Mouse (Mus musculus) neural tube, embryonic 14.5 days (tissue): ENCODE results near the gene Marveld2. TPM values are rescaled to one million over a fixed set of nuclear protein-coding genes. Genes with fewer than 3 reads are reported as not detected.

Experiments
- ATAC-seq: fragments of 200-750 bp; cut with Nextera tagmentation; 2 replicates; pipeline ENCODE4 v1.8.0; 2017; ENCODE audit warnings: low read depth, mild to moderate bottlenecking, moderate TSS enrichment, moderate library complexity
- H3K27ac ChIP-seq: fragments of 300-500 bp; sonication (generic); 2 replicates; pipeline ENCODE4 v1.5.1; 2014; ENCODE audit warnings: low read depth, mild to moderate bottlenecking, control low read depth, low read length, moderate library complexity, mixed read lengths
- H3K27me3 ChIP-seq: fragments of 300-500 bp; sonication (generic); 2 replicates; pipeline ENCODE4 v1.6.1; 2014; ENCODE audit warnings: low read length; ENCODE audit not compliant: control insufficient read depth, insufficient read depth
- H3K36me3 ChIP-seq: fragments of 300-500 bp; sonication (generic); 2 replicates; pipeline ENCODE4 v1.6.1; 2014; ENCODE audit warnings: low read length, mixed read lengths; ENCODE audit not compliant: control insufficient read depth, insufficient read depth
- H3K4me1 ChIP-seq: fragments of 300-500 bp; sonication (generic); 2 replicates; pipeline ENCODE4 v1.6.1; 2014; ENCODE audit warnings: low read length; ENCODE audit not compliant: control insufficient read depth, insufficient read depth
- H3K4me2 ChIP-seq: fragments of 300-500 bp; sonication (generic); 2 replicates; pipeline ENCODE4 v1.6.1; 2014; ENCODE audit warnings: mild to moderate bottlenecking, low read depth, low read length, control low read depth
- H3K4me3 ChIP-seq: fragments of 300-500 bp; sonication (generic); 2 replicates; pipeline ENCODE4 v1.5.1; 2014; ENCODE audit warnings: low read depth, low read length, control low read depth, mixed read lengths
- H3K9ac ChIP-seq: fragments of 300-500 bp; sonication (generic); replicated peaks from 2 replicates; pipeline ENCODE4 v1.6.1; 2014; ENCODE audit warnings: low read depth, mild to moderate bottlenecking, control low read depth, low read length, mixed read lengths
- H3K9me3 ChIP-seq: fragments of 300-500 bp; sonication (generic); 2 replicates; pipeline ENCODE4 v1.6.1; 2016; ENCODE audit warnings: low read length; ENCODE audit not compliant: control insufficient read depth
- WGBS: fragments of 180-500 bp; shearing (Covaris S2); extraction: QIAGEN DNeasy Blood & Tissue Kit; methylation state at CpG from one replicate; pipeline ENCODE4 v1.1.7; 2014; 5-methylcytosine and 5-hydroxymethylcytosine counted together
- polyA plus RNA-seq: library from polyadenylated mRNA; unstranded; fragments of >200 nt; fragmentation: Nextera tagmentation; extraction: Ambion mirVana; gene quantifications from 2 replicates; pipeline ENCODE4 v1.2.1, GENCODE M21; 2014

Marveld2 gene
- polyA plus RNA-seq, 1 experiment from 2014 or later: 1.6 TPM

DNA sequence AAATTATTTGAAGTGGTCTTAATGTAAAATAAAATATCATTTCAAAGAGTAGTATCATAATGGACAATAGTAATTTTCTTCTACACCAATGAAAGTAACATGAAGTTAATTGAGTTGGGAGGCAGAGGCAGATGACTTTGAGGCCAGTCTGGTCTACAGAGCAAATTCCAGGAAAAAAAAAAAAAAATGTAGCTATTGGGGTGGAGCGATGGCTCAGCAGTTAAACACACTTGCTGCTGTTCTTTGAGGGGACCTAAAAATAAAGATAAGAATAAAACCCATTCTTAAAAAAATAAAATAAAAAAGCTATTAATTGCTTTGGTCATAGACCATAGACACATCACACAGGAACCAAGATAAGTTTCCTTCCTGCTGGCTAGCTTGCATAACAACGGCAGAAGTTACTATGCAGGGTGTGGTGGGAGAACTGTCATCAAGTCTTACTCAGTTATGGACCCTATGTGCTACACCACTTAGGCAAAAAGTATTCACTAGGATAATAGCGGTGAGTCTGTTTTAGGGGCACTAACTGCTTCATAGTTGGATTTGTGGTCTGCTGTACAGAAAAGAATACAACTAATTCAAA is 17.4 kb upstream of the Marveld2 start:
- Histone ChIP-seq H3K4me1 (no peaks in the 10 kb centered on the region), H3K27me3 (no peaks in the 10 kb centered on the region), H3K27ac (no peak overlapping the region), H3K4me2 (no peak overlapping the region), H3K4me3 (no peak overlapping the region), H3K9ac (no peak overlapping the region), H3K36me3 (peaks cover 45% of the 10 kb centered on the region), H3K9me3 (no peaks in the 10 kb centered on the region)
- no peak for ATAC-seq
- WGBS: 95% methylated on average over 3 of the region's 3 CpGs

DNA sequence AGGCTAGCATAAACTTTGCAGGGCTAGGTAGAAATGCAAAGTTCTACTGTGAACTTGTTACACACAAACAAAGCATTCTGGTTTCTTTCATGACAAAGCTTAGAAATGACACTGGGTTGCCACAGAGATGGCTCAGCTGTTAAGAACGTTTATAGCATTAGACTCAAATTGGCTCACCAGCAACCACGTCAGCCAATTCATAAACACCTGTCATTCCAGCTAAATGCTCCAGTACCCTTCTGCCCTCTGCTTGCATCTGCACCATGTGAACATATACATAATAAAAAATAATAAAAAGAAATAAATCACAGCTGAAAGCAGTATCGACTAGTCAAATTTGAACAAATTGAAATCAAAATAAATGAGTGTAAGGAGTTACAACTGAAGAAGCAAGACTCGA is 5.5 kb upstream of the Marveld2 start:
- H3K36me3 ChIP-seq: peaks cover 51% of the 10 kb centered on the region
- WGBS: 87% methylated on average over 4 of the region's 4 CpGs

DNA sequence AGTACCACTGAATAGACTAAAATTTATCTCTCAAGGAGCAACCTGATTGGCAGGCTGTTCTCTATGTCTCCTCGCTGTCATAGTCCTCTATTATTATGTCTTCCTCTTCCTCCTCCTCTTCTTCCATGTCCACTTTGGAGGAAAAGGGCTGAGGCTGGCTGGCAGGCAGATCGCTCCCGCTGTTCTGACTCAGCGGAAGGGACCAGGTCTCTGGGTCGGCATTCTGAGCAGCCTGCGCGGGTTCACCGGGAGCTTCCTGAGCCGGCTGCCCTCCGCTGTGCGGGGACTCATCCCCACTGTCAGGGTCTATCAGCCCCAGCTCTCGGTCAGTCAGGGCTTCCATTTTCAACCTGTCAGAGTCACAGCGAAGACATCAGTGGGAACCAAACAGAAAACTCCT is 812 bp upstream of the Marveld2 start:
- Histone ChIP-seq H3K4me3 (no peak overlapping the region), H3K9me3 (no peaks in the 10 kb centered on the region), H3K4me1 (no peaks in the 10 kb centered on the region; the same call in 1 of the 2 replicates), H3K4me2 (no peak overlapping the region), H3K27me3 (peaks cover 13% of the 10 kb centered on the region), H3K9ac (no peak overlapping the region), H3K27ac (no peak overlapping the region), H3K36me3 (peaks cover 28% of the 10 kb centered on the region)
- 83% methylated on average over 13 of the region's 13 CpGs for WGBS
- ATAC-seq: no peak

More for the DNA sequence above, 5.5 kb upstream of the Marveld2 start:
- Histone ChIP-seq H3K27me3 (peaks cover 7% of the 10 kb centered on the region; the same call in 1 of the 2 replicates), H3K4me2 (no peak overlapping the region), H3K4me1 (no peaks in the 10 kb centered on the region), H3K4me3 (no peak overlapping the region), H3K9me3 (no peaks in the 10 kb centered on the region), H3K27ac (no peak overlapping the region), H3K9ac (no peak overlapping the region)
- ATAC-seq: no peak

DNA sequence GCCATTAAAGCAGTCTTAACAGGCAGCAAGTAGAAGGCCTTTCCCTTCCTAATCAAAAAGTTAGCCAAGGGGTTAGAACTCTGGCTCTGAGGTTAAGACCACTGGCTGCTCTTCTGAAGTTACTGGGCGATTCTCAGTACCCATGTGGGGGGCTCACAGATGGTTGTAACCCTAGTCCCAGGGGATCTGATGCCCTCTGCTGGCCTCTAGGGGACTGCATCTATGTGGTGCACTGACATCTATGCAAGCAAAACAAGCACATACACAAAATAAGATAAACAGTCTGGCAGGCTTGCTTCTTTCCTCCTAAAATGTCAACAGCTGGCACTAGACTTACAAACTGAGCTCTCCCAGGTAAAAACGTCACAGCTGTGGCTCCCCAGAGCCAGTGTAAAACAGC is 3.9 kb downstream of the Marveld2 start:
- 56% methylated on average over 2 of the region's 2 CpGs for WGBS
- no peak for ATAC-seq

DNA sequence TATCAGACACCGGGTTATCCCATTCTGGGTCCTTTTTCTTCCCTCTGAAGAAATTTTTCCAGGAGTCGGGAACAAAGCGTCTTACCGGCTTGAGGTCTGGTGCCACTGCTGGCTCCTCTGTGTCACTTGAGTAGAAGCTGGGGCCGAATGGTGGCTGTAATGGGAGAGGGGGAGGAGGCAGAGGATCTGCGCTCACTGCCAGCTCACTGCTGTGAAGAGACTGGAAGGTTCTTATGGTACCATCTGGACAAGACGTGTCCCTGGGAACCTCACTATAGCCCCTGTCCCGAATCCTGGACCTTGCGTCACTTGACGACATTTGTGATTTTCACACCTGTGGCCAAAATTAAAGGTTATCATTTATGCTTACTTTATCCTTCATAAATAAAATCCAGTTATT is 4.5 kb downstream of the Marveld2 start:
- H3K27me3 ChIP-seq: peaks cover 6% of the 10 kb centered on the region
- H3K4me3 ChIP-seq: no peak overlapping the region
- 96% methylated on average over 10 of the region's 10 CpGs for WGBS
- no peak overlapping the region for H3K27ac ChIP-seq
- peaks cover under 1% of the 10 kb centered on the region; the same call in 1 of the 2 replicates for H3K36me3 ChIP-seq
- no peaks in the 10 kb centered on the region; the same call in 1 of the 2 replicates for H3K4me1 ChIP-seq
- H3K4me2 ChIP-seq: no peak overlapping the region
- H3K9me3 ChIP-seq: no peaks in the 10 kb centered on the region
- no peak for ATAC-seq
- H3K9ac ChIP-seq: no peak overlapping the region

More for the DNA sequence above, 3.9 kb downstream of the Marveld2 start:
- no peak overlapping the region for H3K4me3 ChIP-seq
- H3K27ac ChIP-seq: no peak overlapping the region
- H3K4me2 ChIP-seq: no peak overlapping the region
- H3K36me3 ChIP-seq: peaks cover 7% of the 10 kb centered on the region; the same call in 1 of the 2 replicates
- no peaks in the 10 kb centered on the region for H3K9me3 ChIP-seq
- no peak overlapping the region for H3K9ac ChIP-seq
- peaks cover 12% of the 10 kb centered on the region for H3K27me3 ChIP-seq
- H3K4me1 ChIP-seq: no peaks in the 10 kb centered on the region; the same call in 1 of the 2 replicates

DNA sequence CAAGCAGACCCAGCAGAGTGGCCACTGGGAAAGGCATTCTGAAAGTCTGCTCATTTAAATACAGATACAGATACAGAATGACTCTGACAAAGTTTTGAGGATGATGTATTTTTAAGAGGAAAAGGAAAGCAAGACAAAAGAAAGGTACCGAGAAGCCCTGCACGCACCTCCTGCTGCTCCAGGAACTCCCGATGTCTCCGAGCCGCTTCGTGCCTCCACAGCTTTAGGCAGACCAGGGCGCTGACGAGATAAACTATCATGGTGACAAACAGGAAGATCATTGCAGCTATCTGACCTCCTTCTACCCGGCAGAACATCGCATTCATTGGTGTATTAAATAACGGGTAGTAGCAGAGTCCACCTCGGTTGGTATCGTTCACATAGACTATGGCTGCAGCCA is 5.5 kb downstream of the Marveld2 start:
- Histone ChIP-seq H3K4me1 (no peaks in the 10 kb centered on the region), H3K9ac (no peak overlapping the region), H3K27ac (no peak overlapping the region), H3K4me2 (no peak overlapping the region), H3K27me3 (no peaks in the 10 kb centered on the region), H3K36me3 (no peaks in the 10 kb centered on the region), H3K4me3 (no peak overlapping the region), H3K9me3 (no peaks in the 10 kb centered on the region)
- WGBS: 95% methylated on average over 13 of the region's 13 CpGs
- ATAC-seq: no peak

DNA sequence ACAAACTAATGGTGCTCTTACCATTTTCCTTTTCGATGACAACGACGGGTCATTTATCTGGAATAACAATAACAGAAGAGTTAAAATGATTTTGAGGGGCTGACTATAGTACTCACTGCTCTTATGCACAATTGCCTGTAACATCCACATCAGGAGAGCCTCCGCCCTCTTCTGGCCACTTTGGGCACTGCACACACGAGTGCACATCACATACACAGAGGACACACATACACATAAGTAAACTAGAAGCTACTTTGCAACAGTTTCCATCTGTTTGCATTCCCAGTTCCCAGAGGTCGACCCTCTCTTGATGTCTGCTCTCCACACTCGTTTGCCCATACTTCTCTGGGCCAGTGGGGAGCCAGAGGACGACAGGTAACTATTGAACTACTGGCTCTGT is 9.0 kb downstream of the Marveld2 start:
- no peak overlapping the region for H3K9ac ChIP-seq
- ATAC-seq: no peak
- no peak overlapping the region for H3K4me2 ChIP-seq
- no peaks in the 10 kb centered on the region for H3K27me3 ChIP-seq
- no peak overlapping the region for H3K27ac ChIP-seq
- H3K4me3 ChIP-seq: no peak overlapping the region
- H3K36me3 ChIP-seq: no peaks in the 10 kb centered on the region
- 87% methylated on average over 8 of the region's 8 CpGs for WGBS
- H3K4me1 ChIP-seq: no peaks in the 10 kb centered on the region
- H3K9me3 ChIP-seq: no peaks in the 10 kb centered on the region

DNA sequence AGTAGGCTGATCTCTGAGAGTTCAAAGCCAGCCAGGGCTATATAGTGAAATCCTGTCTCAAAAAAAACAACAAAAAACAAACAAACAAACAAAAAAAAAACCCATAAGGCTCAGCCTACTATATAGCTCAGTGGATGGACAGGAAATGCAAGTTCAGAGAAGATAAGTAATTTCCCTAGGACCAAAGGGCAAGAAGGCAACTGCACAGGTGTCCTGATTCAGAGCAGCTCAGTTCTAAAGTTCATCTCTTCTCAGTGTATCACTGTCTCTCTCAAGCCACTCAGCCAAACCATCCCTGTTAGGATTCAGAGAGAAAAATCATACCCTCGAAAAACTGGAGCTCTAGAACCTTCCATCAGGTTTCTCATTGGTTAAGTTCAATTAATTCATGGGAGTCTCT is 10.9 kb downstream of the Marveld2 start:
- Histone ChIP-seq H3K4me1 (no peaks in the 10 kb centered on the region), H3K27me3 (no peaks in the 10 kb centered on the region), H3K36me3 (no peaks in the 10 kb centered on the region), H3K4me3 (no peak overlapping the region), H3K9me3 (no peaks in the 10 kb centered on the region), H3K27ac (no peak overlapping the region), H3K4me2 (no peak overlapping the region), H3K9ac (no peak overlapping the region)
- WGBS: 61% methylated on average over 1 of the region's 1 CpGs
- ATAC-seq: no peak

DNA sequence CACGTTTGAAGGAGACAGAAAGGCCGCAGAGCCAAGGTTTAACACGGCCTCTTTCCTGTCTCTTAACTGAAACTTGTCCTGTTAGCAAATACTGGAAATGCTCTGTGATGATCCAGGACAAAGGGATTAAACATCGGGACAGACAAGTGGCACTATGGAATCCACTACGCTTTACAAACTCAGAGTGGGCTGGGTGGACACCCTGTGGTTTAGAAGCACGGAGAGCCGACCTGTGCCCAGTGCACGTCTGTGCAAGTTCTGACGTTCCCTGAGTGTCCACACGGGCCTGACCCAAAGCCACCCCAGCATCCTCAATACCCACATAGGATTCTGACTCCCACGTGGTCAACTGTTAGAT is 13.1 kb downstream of the Marveld2 start:
- Histone ChIP-seq H3K27ac (no peak overlapping the region), H3K4me2 (no peak overlapping the region), H3K27me3 (no peaks in the 10 kb centered on the region), H3K9ac (no peak overlapping the region), H3K4me3 (no peak overlapping the region), H3K9me3 (no peaks in the 10 kb centered on the region), H3K36me3 (no peaks in the 10 kb centered on the region), H3K4me1 (no peaks in the 10 kb centered on the region)
- 90% methylated on average over 11 of the region's 11 CpGs for WGBS
- ATAC-seq: no peak
